Mouse (Mus musculus): ENCODE measurements at regions not wholly inside any gene's neighbourhood (a gene's known extent, or its start where the extent isn't known, plus 50 kb on each side); places are given as distances from the start of the nearest gene placed in this dataset.
A peak's percentile ranks its signal among the peaks of the same experiment; 100 is the strongest.
"Not testable (repeated sequence)": the region's sequence is repeated elsewhere in the genome, so short reads cannot be mapped to it uniquely, and the experiment has no call there.

DNA sequence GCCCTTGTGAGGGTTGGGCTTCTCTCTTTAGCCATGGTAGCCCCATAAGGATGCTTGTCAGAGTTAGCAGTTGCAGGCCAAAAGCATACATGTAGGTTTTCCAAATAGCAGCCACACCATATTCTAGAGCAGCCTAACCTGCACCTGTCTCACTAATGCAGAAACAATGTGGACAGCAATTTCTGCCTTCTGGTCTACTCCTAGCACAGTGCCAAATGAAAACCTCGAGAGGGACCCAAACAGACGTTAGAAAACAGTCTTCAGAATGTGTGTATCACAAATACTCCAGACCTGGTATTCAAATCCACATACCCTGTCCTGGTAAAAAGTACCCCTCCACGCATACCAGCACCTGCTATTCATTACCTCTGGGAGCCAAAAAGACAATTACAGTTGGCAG is 368.9 kb upstream of the Ngly1 start:
- no peak for ATAC-seq

- ATAC-seq: peak; percentile 83
Measured at GRCm38 (mm10) chr14:15881284-15881683, 367.8 kb upstream of the Ngly1 start.

DNA sequence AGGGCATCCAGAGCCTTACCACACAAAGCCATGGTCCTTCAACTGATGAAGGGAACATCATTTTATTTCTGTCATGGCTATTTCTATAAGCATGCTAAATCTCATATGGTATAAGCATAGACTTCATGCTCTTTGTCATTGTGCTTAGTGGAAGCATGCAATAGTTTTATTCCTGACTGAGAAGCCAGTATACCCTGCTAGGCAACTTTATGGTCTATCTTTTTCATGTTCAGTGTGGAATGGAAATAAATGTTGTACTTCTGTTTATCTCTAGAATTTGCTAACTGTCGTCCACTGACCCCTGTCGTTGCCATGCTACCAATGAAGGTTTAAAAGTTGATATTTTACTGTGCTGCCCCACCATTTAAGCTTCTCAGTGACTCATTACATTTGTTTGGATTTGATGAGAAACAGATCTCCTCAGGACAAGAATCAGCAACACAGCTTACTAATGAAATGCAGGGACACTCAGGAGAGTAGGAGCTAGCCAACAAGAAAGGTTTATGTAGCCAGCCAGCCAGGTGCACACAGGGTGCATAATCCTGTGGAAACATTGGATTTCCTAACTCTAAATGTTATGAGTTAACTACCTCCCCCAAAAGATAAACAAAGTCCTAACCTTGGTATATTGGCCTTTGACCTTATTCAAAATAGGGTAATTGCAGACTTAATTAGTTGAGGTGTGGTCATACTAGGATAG is 364.3 kb upstream of the Ngly1 start:
- no peak for ATAC-seq

- no peak for ATAC-seq
Measured at GRCm38 (mm10) chr14:15897098-15897497, 352.0 kb upstream of the Ngly1 start.

- not testable (repeated sequence) for ATAC-seq
Measured at GRCm38 (mm10) chr14:15906429-15906828, 342.7 kb upstream of the Ngly1 start.

DNA sequence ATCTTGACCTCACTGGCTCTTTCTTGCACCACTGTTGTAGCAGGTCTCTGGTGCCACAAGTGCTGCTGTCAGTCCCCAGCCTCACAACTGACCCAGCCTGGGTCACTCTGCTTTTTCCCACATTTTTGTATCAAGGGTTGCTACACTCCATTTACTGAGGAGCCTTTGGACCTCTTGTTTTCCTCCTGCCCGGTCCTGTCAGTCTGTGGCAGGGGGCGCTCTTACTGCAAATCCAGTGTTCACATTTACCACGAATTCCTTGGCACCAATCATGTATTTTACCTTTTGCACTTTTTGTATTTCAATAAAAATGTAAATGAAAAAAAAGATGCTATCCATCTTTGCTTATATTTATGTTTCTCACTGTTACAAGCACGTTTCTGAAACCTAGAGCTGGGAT is 335.9 kb upstream of the Ngly1 start:
- not testable (repeated sequence) for ATAC-seq

DNA sequence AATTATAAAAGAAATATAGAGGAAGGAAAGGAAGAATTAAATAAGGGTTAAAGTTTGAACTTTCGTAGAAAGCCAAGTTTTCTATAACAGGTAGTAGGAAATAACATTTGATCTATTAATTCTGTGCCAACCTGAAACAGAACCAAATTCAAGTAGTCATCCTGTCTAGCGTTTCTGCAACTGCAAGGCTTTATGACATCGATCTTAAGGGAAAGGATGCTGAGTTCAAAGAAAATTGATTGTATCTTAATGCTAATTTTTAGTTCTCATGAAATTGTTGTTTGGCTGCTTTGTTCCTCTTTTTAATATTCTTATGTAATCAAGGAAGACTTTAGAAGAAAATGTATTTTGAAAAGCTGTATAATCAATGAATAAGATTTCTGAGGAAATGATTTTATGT is 334.9 kb upstream of the Ngly1 start:
- no peak for ATAC-seq

DNA sequence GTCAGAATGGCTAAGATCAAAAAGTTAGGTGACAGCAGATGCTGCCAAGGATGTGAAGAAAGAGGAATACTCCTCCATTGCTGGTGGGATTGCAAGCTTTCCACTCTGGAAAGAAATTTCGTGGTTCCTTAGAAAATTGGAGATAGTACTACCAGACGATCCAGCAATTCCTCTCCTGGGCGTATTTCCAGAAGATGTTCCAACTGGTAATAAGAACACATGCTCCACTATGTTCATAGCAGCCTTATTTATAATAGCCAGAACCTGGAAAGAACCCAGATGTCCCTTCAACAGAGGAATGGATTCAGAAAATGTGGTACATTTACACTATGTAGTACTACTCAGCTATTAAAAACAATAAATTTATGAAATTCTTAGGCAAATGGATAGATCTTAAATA is 324.4 kb upstream of the Ngly1 start:
- not testable (repeated sequence) for ATAC-seq

- peak; percentile 57 for ATAC-seq
Measured at GRCm38 (mm10) chr14:15934729-15935128, 314.4 kb upstream of the Ngly1 start.

- no peak for ATAC-seq
Measured at GRCm38 (mm10) chr14:15970321-15970720, 278.8 kb upstream of the Ngly1 start.

DNA sequence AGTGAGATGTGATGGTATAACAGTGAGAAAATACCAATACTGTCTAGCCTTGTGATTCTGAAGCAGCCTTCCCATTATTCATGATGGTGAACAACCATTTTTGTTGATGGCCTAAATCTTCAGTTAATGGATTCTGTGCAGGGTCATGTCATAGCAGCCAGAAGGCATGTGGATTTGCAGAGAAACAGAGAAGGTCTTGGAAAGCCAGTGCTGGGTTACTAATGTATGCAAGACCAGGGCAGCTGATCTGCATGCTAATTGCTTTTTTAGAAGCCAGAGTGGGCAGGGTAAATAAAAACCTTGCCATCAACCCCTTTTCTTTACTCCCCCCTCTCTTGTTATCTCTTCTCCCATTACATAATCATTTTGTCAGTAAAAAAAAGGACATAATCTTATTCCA is 278.3 kb upstream of the Ngly1 start:
- ATAC-seq: no peak

GRCm38 (mm10) chr14:15971306-15971705 is 277.8 kb upstream of the Ngly1 start:
- ATAC-seq: no peak

GRCm38 (mm10) chr14:15977366-15977765 is 271.7 kb upstream of the Ngly1 start:
- no peak for ATAC-seq

DNA sequence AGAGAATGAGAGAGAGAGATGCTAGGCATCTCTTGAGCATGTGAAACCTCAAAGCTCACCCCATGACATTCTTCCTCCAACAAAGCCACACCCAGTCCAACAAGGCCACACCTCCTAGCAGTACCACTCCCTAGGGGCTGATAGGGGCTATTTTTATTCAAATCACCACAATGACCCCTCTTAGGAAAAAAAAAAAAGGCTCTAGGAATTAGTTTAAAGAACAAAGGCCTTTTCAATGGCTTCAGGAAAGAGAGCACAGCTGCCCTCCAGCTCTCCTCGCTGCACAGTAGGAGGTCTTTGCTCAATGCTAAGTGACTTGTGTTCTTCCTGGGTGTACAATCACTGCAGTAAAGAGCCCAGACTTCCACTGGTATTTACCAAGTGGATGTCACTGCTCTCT is 270.8 kb upstream of the Ngly1 start:
- no peak for ATAC-seq

DNA sequence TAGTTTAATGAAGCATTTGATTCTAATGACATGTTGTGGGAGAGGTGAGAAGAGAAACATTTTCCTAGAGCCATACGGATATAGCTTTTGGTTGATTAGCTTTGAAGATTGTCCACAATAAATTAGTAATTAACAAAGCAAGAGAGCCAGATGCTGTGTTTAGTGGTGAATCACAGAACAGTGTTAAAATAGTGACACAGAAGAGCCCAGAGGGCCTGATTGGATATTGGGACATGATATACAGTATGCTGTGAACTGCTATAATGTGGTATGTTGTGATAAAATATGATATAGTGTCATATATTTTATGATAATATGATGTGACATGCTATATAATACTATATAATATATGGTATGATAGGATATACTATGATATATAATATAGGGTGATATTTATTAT is 243.7 kb upstream of the Ngly1 start:
- ATAC-seq: no peak

GRCm38 (mm10) chr14:16006968-16007367 is 242.1 kb upstream of the Ngly1 start:
- ATAC-seq: no peak

DNA sequence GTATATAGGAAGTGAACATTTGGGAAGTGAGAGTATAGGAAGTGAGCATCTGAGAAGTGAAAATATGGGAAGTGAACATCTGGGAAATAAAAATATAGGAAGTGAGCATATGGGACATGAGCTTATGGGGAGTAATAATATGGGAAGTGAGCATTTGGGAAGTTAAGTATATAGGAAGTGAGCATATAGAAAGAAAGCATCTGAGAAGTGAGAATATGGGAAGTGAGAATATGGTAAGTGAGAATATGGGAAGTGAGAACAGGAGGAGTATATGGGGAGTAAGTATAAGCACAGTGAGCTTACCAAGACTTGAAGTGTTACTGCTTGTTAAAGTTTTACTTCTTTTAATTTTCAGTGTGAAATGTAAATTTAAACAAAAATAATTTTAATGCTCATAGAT is 239.3 kb upstream of the Ngly1 start:
- no peak for ATAC-seq

DNA sequence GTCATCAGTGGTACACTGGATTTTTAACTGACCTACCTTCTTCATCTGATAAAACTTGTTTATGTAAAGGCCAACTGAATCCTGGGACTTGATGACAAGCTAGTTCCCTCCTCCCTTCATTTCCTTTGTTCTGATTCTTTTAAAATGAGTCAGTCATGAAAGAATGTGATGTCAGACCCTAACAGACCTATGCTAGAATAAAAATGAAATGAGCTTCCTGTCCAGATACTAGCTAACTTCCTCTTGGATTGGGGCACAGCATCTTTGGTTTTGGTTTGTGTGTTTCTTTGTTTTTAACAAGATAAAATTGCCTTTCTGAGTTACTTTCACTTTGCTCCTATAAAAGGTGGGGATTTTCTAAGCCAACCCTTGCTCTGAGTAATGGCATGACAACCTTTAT is 225.2 kb upstream of the Ngly1 start:
- ATAC-seq: peak; percentile 90

DNA sequence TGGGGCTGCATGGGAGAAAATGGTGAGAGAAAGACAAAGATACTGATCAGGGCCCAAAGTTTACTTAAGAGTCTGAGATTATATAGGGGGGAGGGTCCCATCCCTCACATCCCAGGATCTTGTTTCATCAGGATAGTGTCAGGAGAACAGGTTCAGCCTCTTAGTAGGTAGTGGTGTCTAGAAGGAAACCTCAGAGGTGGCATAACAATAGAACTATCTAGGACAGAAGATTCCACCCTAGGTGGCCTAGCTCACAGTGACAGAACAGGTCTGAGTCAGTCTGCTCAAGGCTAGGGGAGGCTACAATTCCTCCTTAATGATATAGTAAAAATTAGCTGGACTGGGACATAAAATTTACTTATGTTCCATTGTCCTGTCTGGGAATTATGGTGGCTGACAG is 211.3 kb upstream of the Ngly1 start:
- no peak for ATAC-seq

- ATAC-seq: no peak
Measured at GRCm38 (mm10) chr14:16038336-16038735, 210.7 kb upstream of the Ngly1 start.

- ATAC-seq: no peak
Measured at GRCm38 (mm10) chr14:16044466-16044865, 204.6 kb upstream of the Ngly1 start.

DNA sequence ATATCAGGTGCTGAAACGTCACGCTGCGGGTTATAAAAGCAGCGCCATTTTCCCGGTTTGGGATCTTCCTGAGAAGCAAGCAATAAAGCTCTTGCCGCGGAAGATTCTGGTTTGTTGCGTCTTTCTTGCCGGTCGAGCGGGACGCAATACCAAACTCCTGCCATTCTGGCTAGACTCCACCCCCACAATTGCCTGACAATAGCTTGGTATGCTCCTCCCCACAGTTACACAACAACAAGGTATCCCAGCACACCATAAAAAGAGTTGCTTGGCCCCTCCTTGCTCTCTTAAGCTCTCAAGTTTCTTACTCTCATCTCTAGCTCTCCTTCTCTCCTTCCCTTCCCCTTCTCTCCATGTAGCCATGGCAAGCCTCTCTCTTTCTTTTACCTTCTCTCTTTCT is 176.5 kb upstream of the Ngly1 start:
- not testable (repeated sequence) for ATAC-seq

DNA sequence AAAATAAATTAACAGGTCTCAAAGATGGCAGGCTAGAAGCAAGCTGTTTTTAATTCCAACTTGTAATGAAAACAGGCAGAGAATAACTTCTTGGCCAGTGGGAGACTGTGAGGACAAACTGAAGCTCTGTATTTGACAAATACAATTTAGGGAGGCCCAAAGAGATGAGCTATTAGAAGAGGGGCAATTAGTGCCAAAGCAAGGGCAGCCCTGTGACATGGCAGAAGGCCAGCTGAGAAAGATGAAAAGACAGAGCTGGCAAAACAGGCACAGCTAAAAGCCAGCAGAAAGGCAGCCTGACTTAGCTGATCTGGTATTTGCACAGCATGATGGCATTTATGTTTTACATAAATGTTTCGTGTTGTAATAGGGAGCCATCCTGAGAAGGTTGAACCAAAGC is 175.0 kb upstream of the Ngly1 start:
- no peak for ATAC-seq

- ATAC-seq: peak; percentile 61
Measured at GRCm38 (mm10) chr14:16079096-16079495, 170.0 kb upstream of the Ngly1 start.

- ATAC-seq: not testable (repeated sequence)
Measured at GRCm38 (mm10) chr14:16087231-16087630, 161.8 kb upstream of the Ngly1 start.
